Mouse (Mus musculus): ENCODE results near the gene Ina.

Ina gene

GRCm38 (mm10) chr19:47067096-47067882 lies 52.8 kb downstream of the Ina start, which contains the start of gene Taf5:
TSS of gene Taf5 (plus strand) at chr19:47067746.
- peak; percentile 96 to 97 for DNase-seq

GRCm38 (mm10) chr19:47067924-47068611 lies 53.6 kb downstream of the Ina start:
- DNase-seq: peak; percentile 73 to 79

All from cerebellum, postnatal 36 days (tissue).